Mouse (Mus musculus) cerebellum, adult 11-12 months (tissue): ENCODE results near the gene Scgb1b17.
"Not testable (repeated sequence)": the region's sequence is repeated elsewhere in the genome, so short reads cannot be mapped to it uniquely, and the experiment has no call there.

Experiments
- DNase-seq: peaks from one replicate; pipeline ENCODE4 v3.0.0; 2022

Gene Scgb1b17

DNA sequence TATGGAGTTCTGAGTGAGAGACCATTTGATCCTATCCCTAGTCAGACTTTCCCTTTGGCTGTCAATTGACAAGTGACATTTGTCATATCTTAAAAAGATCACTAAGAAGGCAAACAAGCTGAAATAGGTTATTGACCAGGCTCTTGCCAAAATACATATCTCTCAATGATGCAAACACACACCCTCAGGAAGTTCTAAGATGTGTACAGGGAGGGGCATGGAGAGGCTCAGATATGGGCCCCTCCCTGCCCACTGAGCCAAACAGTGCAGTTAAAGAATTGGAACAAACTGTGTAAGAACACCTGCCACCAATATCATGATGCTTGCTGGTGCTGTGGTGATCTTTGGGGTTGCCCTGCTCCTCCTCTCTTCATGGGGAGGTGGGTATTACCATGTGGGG is at the start of gene Scgb1b17:
Gene Scgb1b17, plus strand, starts transcription at position 301 of the 400 bp plus-strand sequence.
- not testable (repeated sequence) for DNase-seq

- not testable (repeated sequence) for DNase-seq
Measured at GRCm38 (mm10) chr7:33056461-33056860, 6.8 kb upstream of the Scgb1b17 start, which contains the start of gene Scgb2b17. Scgb2b17 (minus strand) TSS chr7:33056561.
